Mouse (Mus musculus) hindbrain, embryonic 10.5 days (tissue): ENCODE results near the gene Nap1l5. TPM values are rescaled to one million over a fixed set of nuclear protein-coding genes. Genes with fewer than 3 reads are reported as not detected.
A peak's percentile ranks its signal among the peaks of the same experiment; 100 is the strongest.

ENCODE experiments used
- DNase-seq: peaks from one replicate; pipeline ENCODE4 v3.0.0-alpha.2; 2017; ENCODE audit warnings: low spot score
- H3K27ac ChIP-seq: fragments of 300-500 bp; sonication (generic); 2 replicates; pipeline ENCODE4 v1.5.1; 2016; ENCODE audit warnings: mild to moderate bottlenecking, moderate library complexity
- H3K27me3 ChIP-seq: fragments of 300-500 bp; sonication (generic); 2 replicates; pipeline ENCODE4 v1.6.1; 2016; ENCODE audit warnings: mild to moderate bottlenecking; ENCODE audit not compliant: poor library complexity, insufficient read depth, severe bottlenecking
- H3K36me3 ChIP-seq: fragments of 300-500 bp; sonication (generic); 2 replicates; pipeline ENCODE4 v1.6.1; 2016; ENCODE audit warnings: mild to moderate bottlenecking, moderate library complexity
- H3K4me1 ChIP-seq: fragments of 300-500 bp; sonication (generic); replicated peaks from 2 replicates; pipeline ENCODE4 v1.6.1; 2016; ENCODE audit warnings: mild to moderate bottlenecking
- H3K4me3 ChIP-seq: fragments of 300-500 bp; sonication (generic); 2 replicates; pipeline ENCODE4 v1.5.1; 2016; ENCODE audit warnings: mild to moderate bottlenecking, moderate library complexity
- H3K9me3 ChIP-seq: fragments of 300-500 bp; sonication (generic); 2 replicates; pipeline ENCODE4 v1.6.1; 2016; ENCODE audit warnings: mild to moderate bottlenecking, moderate library complexity
- WGBS: fragments of 180-500 bp; shearing (Covaris S2); methylation state at CpG from one replicate; pipeline ENCODE4 v1.1.7; 2016; 5-methylcytosine and 5-hydroxymethylcytosine counted together
- polyA plus RNA-seq: library from polyadenylated mRNA; unstranded; fragments of >200 nt; fragmentation: Nextera tagmentation; extraction: Ambion mirVana; gene quantifications from 2 replicates; pipeline ENCODE4 v1.2.1, GENCODE M21; 2016

Nap1l5 gene
- polyA plus RNA-seq, 1 experiment from 2014 or later, result 20.1 TPM

DNA sequence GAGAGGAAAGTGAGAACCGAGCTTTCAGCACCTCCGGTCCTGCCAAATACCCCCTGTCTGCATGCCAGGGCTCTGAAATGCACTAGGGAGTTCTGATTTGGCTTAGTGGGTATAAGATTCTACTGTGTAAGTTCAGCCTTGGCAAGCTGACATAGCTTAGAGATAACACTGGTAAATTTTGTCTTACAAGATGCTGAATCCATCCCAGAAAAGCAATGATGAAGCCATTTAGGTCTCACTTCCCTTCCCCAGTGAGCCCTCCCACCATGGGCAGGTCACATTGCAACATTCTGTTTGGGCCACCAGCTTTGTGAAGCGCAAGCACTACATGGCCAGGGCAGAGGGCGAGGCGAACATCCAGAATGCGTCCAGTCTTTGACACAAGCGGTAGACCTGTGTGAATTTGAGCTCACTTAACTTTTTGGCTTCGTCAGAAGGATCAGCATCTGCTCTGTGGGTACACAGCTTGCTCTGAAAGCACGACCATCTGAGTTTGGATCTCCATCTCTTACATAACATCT is 23.1 kb upstream of the Nap1l5 start:
- WGBS, result 92% methylated on average over 9 of the region's 9 CpGs

DNA sequence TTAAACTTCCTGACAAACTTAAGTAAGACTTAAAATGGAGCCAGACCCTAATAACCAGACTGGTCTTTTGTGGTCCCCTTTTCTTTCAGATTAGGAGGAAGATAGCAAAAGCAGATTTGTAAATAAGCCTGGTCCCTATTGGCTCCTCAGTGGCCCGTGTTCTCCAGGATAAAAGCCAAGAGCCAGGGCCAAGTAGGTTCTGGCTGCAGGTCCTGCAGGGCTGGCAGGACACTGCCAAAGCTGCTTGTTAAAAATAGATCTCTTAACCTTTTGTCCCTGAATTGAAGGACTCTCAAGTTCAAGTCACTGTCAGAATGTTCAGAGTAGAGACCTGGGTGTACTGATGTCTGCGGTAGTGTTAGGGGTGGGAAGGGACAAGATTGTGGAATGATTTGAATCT is 21.0 kb upstream of the Nap1l5 start:
- WGBS, result 88% methylated on average over 2 of the region's 2 CpGs
- H3K4me3 ChIP-seq, result no peak overlapping the region
- H3K4me1 ChIP-seq, result peaks cover 13% of the 10 kb centered on the region
- H3K36me3 ChIP-seq, result no peaks in the 10 kb centered on the region
- no peak for DNase-seq
- H3K9me3 ChIP-seq, result no peaks in the 10 kb centered on the region
- H3K27ac ChIP-seq, result no peak overlapping the region
- H3K27me3 ChIP-seq, result no peaks in the 10 kb centered on the region

More for the DNA sequence above, 23.1 kb upstream of the Nap1l5 start:
- Histone ChIP-seq H3K4me1 (peaks cover 27% of the 10 kb centered on the region), H3K27me3 (no peaks in the 10 kb centered on the region), H3K27ac (no peak overlapping the region), H3K9me3 (no peaks in the 10 kb centered on the region), H3K4me3 (no peak overlapping the region), H3K36me3 (no peaks in the 10 kb centered on the region)
- DNase-seq, result no peak

DNA sequence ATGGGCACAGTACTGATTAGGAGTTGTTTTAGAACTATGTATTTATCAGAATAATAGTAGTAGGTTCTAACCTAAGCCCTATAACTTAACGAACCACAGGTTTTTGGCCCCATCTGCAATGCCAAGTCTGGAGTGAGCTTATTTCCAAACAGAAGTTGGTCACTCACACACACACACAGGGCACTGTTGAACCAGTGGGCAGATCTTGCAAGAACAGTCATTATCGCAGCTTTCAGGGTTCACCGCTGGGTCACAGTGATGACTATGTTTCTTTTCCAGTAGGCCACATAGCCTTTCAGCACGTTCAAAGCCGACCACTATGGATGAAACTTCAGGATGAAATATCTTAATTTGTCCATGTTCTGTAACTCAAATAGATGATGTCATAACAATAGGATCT is 15.6 kb upstream of the Nap1l5 start:
- no peak for DNase-seq
- H3K27ac ChIP-seq, result no peak overlapping the region
- H3K9me3 ChIP-seq, result no peaks in the 10 kb centered on the region
- no peaks in the 10 kb centered on the region for H3K27me3 ChIP-seq
- H3K4me1 ChIP-seq, result no peaks in the 10 kb centered on the region
- WGBS, result 90% methylated on average over 5 of the region's 5 CpGs
- no peaks in the 10 kb centered on the region; the same call in 1 of the 2 replicates for H3K36me3 ChIP-seq
- no peak overlapping the region for H3K4me3 ChIP-seq

DNA sequence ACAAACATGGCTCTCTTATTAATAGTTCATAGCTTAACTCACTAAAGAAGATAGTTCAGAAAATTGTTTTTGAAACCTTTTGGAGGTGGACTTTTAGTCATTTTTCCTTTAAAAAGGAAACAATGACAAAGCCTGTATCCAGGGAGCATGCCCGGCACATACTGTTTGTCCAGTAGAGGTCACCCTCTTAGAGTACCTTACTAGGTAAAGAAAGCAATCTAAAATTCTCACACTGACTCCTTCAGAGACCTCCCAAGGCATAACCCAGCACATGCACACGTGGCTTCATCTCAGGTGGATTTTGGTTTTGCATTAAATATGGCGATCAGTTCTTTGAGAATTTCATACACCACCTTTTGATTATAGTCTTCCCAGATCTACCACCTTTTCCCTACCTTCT is 14.7 kb upstream of the Nap1l5 start:
- H3K27me3 ChIP-seq, result no peaks in the 10 kb centered on the region
- H3K27ac ChIP-seq, result no peak overlapping the region
- 57% methylated on average over 3 of the region's 3 CpGs for WGBS
- no peaks in the 10 kb centered on the region; the same call in 1 of the 2 replicates for H3K36me3 ChIP-seq
- H3K9me3 ChIP-seq, result no peaks in the 10 kb centered on the region
- H3K4me3 ChIP-seq, result no peak overlapping the region
- H3K4me1 ChIP-seq, result no peaks in the 10 kb centered on the region
- DNase-seq, result no peak

DNA sequence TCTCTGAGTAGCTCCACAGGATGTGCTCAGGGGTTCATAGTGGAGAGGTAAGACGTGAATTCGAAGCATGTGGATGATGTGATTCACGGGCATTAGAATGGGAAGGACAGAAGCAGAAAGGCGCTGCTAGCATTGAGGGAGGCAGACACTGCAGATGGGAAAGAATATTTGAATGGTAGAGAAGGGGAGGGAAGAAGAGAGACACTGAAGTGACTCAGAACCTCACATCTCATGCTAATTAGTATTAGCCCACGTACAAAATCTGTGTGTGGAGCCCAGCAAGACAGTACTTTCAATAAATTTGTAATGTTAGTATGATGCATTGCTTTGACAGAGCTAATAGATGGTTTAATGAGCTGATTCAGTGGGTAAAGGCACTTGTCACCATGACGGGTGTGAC is 13.9 kb upstream of the Nap1l5 start:
- Histone ChIP-seq H3K4me3 (no peak overlapping the region), H3K27me3 (no peaks in the 10 kb centered on the region), H3K27ac (no peak overlapping the region), H3K9me3 (no peaks in the 10 kb centered on the region), H3K36me3 (no peaks in the 10 kb centered on the region; the same call in 1 of the 2 replicates), H3K4me1 (no peaks in the 10 kb centered on the region)
- WGBS, result 88% methylated on average over 6 of the region's 6 CpGs
- no peak for DNase-seq

DNA sequence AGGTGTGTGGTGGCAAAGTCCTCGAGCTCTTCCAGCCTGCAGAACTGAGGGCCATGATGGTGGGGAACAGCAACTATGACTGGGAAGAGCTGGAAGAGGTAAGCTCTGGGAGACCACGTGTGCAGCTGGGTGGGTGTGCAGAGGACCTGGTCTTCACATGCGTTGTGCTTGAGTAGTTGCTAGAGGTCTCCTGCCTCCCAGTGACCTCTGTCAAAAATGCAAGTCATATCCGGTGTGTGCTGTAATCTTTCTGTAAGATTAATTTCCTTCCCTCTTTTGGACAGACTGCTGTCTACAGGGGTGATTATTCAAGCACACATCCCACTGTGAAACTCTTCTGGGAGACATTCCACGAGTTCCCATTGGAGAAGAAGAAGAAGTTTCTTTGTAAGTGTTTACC is 9.6 kb upstream of the Nap1l5 start:
- no peaks in the 10 kb centered on the region for H3K4me1 ChIP-seq
- WGBS, result 90% methylated on average over 5 of the region's 5 CpGs
- H3K27me3 ChIP-seq, result no peaks in the 10 kb centered on the region
- H3K27ac ChIP-seq, result no peak overlapping the region
- H3K4me3 ChIP-seq, result no peak overlapping the region
- H3K9me3 ChIP-seq, result no peaks in the 10 kb centered on the region
- DNase-seq, result no peak
- H3K36me3 ChIP-seq, result no peaks in the 10 kb centered on the region; the same call in 1 of the 2 replicates

DNA sequence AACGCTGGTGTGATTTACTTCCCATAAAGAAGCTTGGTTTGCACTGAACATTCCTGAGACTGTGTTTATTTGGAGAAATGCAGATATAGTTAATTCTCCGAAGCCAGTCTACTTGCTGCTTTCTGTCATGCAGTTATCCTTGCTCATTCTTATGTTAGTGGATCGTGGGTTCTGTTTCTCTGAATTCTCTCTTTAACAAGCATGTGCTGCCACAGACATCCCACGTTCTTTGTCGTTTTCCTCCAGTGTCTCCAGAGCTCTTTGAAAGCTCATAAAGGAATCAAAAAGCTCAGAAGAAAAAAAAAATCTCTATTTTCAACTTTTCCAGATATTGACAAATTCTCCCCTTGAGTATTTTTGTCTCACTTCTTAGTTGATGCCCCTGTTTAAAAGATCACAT is 7.1 kb upstream of the Nap1l5 start:
- Histone ChIP-seq H3K4me3 (no peak overlapping the region), H3K4me1 (no peaks in the 10 kb centered on the region), H3K9me3 (no peaks in the 10 kb centered on the region), H3K27ac (no peak overlapping the region), H3K27me3 (no peaks in the 10 kb centered on the region), H3K36me3 (no peaks in the 10 kb centered on the region; the same call in 1 of the 2 replicates)
- 83% methylated on average over 5 of the region's 5 CpGs for WGBS
- no peak for DNase-seq

DNA sequence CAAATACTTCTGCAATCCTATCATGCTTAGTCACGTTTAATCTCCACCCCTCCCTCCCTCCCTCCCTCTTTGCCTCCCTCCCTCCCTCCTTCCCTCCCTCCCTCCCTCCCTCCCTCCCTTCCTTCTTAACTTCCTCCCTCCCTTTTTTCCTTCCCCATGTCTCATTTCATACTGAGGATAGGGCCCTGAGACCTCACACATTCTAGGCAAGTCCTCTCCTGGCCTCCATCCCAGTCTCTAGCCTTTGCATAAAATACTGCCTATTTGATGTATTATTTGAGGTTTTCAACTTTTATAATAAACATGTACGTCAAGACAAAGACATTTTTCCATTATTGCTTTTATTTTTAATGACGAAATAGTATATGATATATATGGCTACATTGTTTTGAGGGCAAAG is 6.7 kb upstream of the Nap1l5 start:
- Histone ChIP-seq H3K36me3 (no peaks in the 10 kb centered on the region; the same call in 1 of the 2 replicates), H3K4me3 (no peak overlapping the region), H3K9me3 (no peaks in the 10 kb centered on the region), H3K4me1 (no peaks in the 10 kb centered on the region), H3K27ac (no peak overlapping the region), H3K27me3 (no peaks in the 10 kb centered on the region)
- no peak for DNase-seq
- WGBS, result 84% methylated on average over 3 of the region's 3 CpGs

DNA sequence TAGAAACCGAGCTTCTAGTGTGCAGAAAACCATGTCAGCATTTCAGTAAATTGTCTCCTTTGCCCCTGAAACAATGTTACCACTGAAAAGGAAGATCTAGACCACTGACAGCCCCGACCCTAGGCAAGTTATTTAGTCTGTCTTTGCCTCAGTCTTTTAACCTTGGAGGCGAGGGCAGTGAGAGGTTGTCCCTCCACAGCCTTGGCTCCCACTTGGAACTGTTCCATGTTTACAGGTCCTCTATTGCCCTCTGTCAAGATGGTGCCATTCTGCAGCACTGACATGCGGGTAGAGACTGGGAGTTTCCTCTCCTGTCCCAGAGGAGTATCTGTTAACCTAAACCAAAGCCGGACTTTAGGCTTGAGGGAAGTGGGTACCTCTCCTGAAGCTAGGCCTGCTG is 6.0 kb upstream of the Nap1l5 start:
- no peak overlapping the region for H3K4me3 ChIP-seq
- WGBS, result 77% methylated on average over 5 of the region's 5 CpGs
- no peaks in the 10 kb centered on the region for H3K27me3 ChIP-seq
- DNase-seq, result no peak
- no peaks in the 10 kb centered on the region for H3K4me1 ChIP-seq
- no peak overlapping the region for H3K27ac ChIP-seq
- H3K36me3 ChIP-seq, result no peaks in the 10 kb centered on the region
- H3K9me3 ChIP-seq, result no peaks in the 10 kb centered on the region

DNA sequence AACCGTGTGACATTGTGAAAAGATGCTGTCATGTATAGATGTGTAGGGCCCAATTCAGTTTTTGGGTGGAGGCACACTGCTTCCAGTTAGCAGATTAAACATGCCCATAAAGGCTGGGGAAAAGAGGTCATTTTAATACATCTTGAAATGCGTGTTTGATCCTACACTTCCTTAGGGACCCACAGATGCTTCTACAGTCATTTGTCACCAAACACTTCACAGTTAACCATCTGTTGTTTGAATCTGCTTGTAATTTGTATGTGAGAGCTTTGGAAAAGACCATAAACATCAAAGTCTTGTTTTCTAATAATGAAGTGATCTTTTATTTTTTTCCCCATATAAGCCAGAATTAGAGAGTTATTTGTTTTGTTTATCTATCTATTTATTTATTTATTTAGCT is 915 bp upstream of the Nap1l5 start:
- peaks cover 16% of the 10 kb centered on the region for H3K9me3 ChIP-seq
- H3K36me3 ChIP-seq, result peaks cover 14% of the 10 kb centered on the region; the same call in 1 of the 2 replicates
- WGBS, result 76% methylated on average over 2 of the region's 2 CpGs
- H3K27ac ChIP-seq, result no peak overlapping the region
- peaks cover 6% of the 10 kb centered on the region; the same call in 1 of the 2 replicates for H3K4me1 ChIP-seq
- no peak for DNase-seq
- H3K4me3 ChIP-seq, result no peak overlapping the region
- no peaks in the 10 kb centered on the region for H3K27me3 ChIP-seq

DNA sequence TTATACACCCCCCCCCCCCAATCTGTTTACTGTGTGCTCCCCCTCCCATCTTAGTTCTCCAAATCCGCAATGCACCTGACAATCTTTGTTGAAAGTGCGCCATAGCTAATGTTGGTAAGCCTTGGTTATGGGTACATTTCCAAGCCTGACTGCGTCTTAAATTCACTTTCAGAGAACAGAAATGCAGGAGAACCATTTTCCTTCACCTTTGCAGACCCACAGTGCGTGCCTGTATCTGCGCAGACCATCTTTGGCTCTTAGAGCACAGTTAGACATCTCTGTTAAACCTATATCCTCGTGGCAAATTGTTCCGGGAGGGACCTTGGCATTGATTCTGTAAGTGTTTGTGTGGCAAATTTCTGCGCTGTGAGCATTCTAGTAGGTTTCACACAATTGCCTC is 460 bp upstream of the Nap1l5 start:
- H3K27ac ChIP-seq, result no peak overlapping the region
- H3K4me3 ChIP-seq, result peak overlapping the region; percentile 51
- H3K4me1 ChIP-seq, result peaks cover 6% of the 10 kb centered on the region; the same call in 1 of the 2 replicates
- no peak for DNase-seq
- no peaks in the 10 kb centered on the region for H3K27me3 ChIP-seq
- 83% methylated on average over 8 of the region's 8 CpGs for WGBS
- peaks cover 14% of the 10 kb centered on the region; the same call in 1 of the 2 replicates for H3K36me3 ChIP-seq
- peaks cover 16% of the 10 kb centered on the region for H3K9me3 ChIP-seq

DNA sequence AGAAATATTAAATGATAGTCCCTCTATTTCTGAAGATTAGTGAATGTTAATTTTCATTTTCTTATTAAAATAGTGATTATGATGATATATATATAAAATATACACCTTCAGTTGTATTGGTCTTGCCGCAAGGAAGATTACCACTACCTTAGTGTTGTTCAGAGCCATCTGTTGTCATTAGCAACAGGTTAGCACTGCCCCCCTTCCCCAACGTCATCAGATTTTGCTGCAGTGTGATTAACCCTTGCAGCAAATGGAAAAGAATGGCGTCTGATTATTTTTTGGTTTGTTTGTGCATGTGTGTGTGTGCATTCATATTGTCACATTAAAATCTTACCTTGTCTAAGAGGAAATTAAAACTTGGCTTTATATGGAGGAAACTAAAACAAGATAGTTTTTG is 2.3 kb downstream of the Nap1l5 start:
- peaks cover 16% of the 10 kb centered on the region for H3K9me3 ChIP-seq
- 53% methylated on average over 3 of the region's 3 CpGs for WGBS
- no peak overlapping the region for H3K4me3 ChIP-seq
- peaks cover 14% of the 10 kb centered on the region; the same call in 1 of the 2 replicates for H3K36me3 ChIP-seq
- no peak for DNase-seq
- H3K4me1 ChIP-seq, result peaks cover 6% of the 10 kb centered on the region; the same call in 1 of the 2 replicates
- no peaks in the 10 kb centered on the region for H3K27me3 ChIP-seq
- H3K27ac ChIP-seq, result no peak overlapping the region

DNA sequence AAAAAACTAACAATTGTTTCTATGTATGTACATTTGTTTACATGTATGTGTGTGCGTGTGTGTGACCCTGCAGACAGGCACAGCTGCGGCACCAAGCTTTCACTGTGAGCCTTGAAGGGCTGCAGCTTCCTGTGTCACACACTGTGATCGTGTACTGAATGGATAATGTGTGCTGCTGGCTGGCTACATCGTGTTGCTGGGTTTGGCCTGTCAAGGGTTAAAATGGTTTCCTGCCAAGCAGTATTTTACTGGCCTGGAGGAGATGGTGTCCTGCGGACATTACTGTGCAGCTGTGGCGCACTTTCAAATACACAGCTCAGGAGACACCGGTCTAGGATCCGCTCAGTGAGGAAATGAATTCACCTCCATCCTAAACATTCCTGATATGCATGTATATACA is 3.7 kb downstream of the Nap1l5 start:
- 33% methylated on average over 8 of the region's 8 CpGs for WGBS
- H3K27me3 ChIP-seq, result no peaks in the 10 kb centered on the region
- peak; percentile 27 for DNase-seq
- H3K4me3 ChIP-seq, result no peak overlapping the region
- H3K9me3 ChIP-seq, result peaks cover 16% of the 10 kb centered on the region
- H3K36me3 ChIP-seq, result peaks cover 14% of the 10 kb centered on the region; the same call in 1 of the 2 replicates
- H3K27ac ChIP-seq, result no peak overlapping the region
- peaks cover 6% of the 10 kb centered on the region; the same call in 1 of the 2 replicates for H3K4me1 ChIP-seq

DNA sequence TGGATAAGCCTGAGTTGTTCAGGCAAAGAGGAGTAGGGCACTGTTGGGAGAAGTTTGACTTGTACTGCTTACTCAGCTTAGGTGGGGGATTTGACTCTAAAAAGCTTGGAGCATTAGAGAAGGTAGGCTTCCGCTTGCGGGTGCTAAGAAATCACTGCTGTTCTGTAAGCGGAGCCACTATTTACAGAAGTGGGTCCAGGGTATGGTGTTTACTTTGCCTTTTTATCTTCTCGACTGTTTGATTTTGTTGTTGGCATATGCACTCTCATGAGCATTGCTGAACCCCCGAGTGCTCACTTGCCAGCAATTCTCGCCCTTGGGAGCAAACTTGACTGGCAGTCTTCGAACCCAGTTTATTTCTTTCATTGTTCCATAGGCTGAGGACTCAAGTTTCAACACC is 6.3 kb downstream of the Nap1l5 start:
- no peak overlapping the region for H3K27ac ChIP-seq
- no peaks in the 10 kb centered on the region for H3K36me3 ChIP-seq
- H3K9me3 ChIP-seq, result no peaks in the 10 kb centered on the region
- H3K4me1 ChIP-seq, result peaks cover 6% of the 10 kb centered on the region; the same call in 1 of the 2 replicates
- no peak for DNase-seq
- WGBS, result 93% methylated on average over 7 of the region's 7 CpGs
- H3K4me3 ChIP-seq, result no peak overlapping the region
- no peaks in the 10 kb centered on the region for H3K27me3 ChIP-seq
